Mouse (Mus musculus): ENCODE data around the gene March5. TPM values are rescaled to one million over a fixed set of nuclear protein-coding genes. Genes with fewer than 3 reads are reported as not detected.
A peak's percentile ranks its signal among the peaks of the same experiment; 100 is the strongest.

March5 gene
- polyA plus RNA-seq, 1 experiment = 66.2 TPM

GRCm38 (mm10) chr19:37248199-37248598, 40.9 kb downstream of the March5 start:
- no peak for TF ChIP-seq CTCF (IDR thresholded peaks at IDR 0.05; ENCODE audit: extremely low read depth, insufficient read depth, low read length)
- no peak for TF ChIP-seq POLR2A (IDR thresholded peaks at IDR 0.05; ENCODE audit: extremely low read depth, insufficient read depth, low read length)
- Histone ChIP-seq H3K27ac (ENCODE audit: insufficient read depth, low read length) (no peak overlapping the region), H3K4me1 (ENCODE audit: control insufficient read depth, insufficient read depth, low read length) (no peaks in the 10 kb centered on the region), H3K4me3 (ENCODE audit: insufficient read depth, low read length) (no peak overlapping the region)

- Histone ChIP-seq H3K4me3 (ENCODE audit: insufficient read depth, low read length) (no peak overlapping the region), H3K27ac (ENCODE audit: insufficient read depth, low read length) (no peak overlapping the region), H3K4me1 (ENCODE audit: control insufficient read depth, insufficient read depth, low read length) (peaks cover 2% of the 10 kb centered on the region; the same call in 1 of the 2 replicates)
- TF ChIP-seq POLR2A (IDR thresholded peaks at IDR 0.05; ENCODE audit: extremely low read depth, insufficient read depth, low read length) = no peak
- no peak for TF ChIP-seq CTCF (IDR thresholded peaks at IDR 0.05; ENCODE audit: extremely low read depth, insufficient read depth, low read length)
Measured at GRCm38 (mm10) chr19:37252104-37252503, 44.8 kb downstream of the March5 start.

GRCm38 (mm10) chr19:37255321-37255720, 48.0 kb downstream of the March5 start:
- peaks cover 2% of the 10 kb centered on the region; the same call in 1 of the 2 replicates for H3K4me1 ChIP-seq (ENCODE audit: control insufficient read depth, insufficient read depth, low read length)
- TF ChIP-seq POLR2A (IDR thresholded peaks at IDR 0.05; ENCODE audit: extremely low read depth, insufficient read depth, low read length) (no peak), CTCF (IDR thresholded peaks at IDR 0.05; ENCODE audit: extremely low read depth, insufficient read depth, low read length) (no peak)
- H3K4me3 ChIP-seq (ENCODE audit: insufficient read depth, low read length) = no peak overlapping the region
- 0 out of 2 replicates have a peak overlapping the region, but pooled peaks have one; percentile 41 for H3K27ac ChIP-seq (ENCODE audit: insufficient read depth, low read length)

- Histone ChIP-seq H3K27ac (ENCODE audit: insufficient read depth, low read length) (no peak overlapping the region), H3K4me1 (ENCODE audit: control insufficient read depth, insufficient read depth, low read length) (peaks cover 1% of the 10 kb centered on the region), H3K4me3 (ENCODE audit: insufficient read depth, low read length) (no peak overlapping the region)
- no peak for TF ChIP-seq CTCF (IDR thresholded peaks at IDR 0.05; ENCODE audit: extremely low read depth, insufficient read depth, low read length)
- no peak for TF ChIP-seq POLR2A (IDR thresholded peaks at IDR 0.05; ENCODE audit: extremely low read depth, insufficient read depth, low read length)
Measured at GRCm38 (mm10) chr19:37262389-37262788, 55.0 kb downstream of the March5 start.

- H3K27ac ChIP-seq (ENCODE audit: insufficient read depth, low read length) = no peak overlapping the region
- no peak for TF ChIP-seq POLR2A (IDR thresholded peaks at IDR 0.05; ENCODE audit: extremely low read depth, insufficient read depth, low read length)
- TF ChIP-seq CTCF (IDR thresholded peaks at IDR 0.05; ENCODE audit: extremely low read depth, insufficient read depth, low read length) = no peak
- H3K4me1 ChIP-seq (ENCODE audit: control insufficient read depth, insufficient read depth, low read length) = peaks cover 1% of the 10 kb centered on the region
- H3K4me3 ChIP-seq (ENCODE audit: insufficient read depth, low read length) = no peak overlapping the region
Measured at GRCm38 (mm10) chr19:37263566-37263942, 56.2 kb downstream of the March5 start.

GRCm38 (mm10) chr19:37263943-37264897, 56.9 kb downstream of the March5 start:
- Histone ChIP-seq H3K27ac (ENCODE audit: insufficient read depth, low read length) (no peak overlapping the region), H3K4me1 (ENCODE audit: control insufficient read depth, insufficient read depth, low read length) (peaks cover 1% of the 10 kb centered on the region), H3K4me3 (ENCODE audit: insufficient read depth, low read length) (no peak overlapping the region)
- no peak for TF ChIP-seq POLR2A (IDR thresholded peaks at IDR 0.05; ENCODE audit: extremely low read depth, insufficient read depth, low read length)
- TF ChIP-seq CTCF (IDR thresholded peaks at IDR 0.05; ENCODE audit: extremely low read depth, insufficient read depth, low read length) = no peak

GRCm38 (mm10) chr19:37265333-37266103, 58.2 kb downstream of the March5 start:
- Histone ChIP-seq H3K27ac (ENCODE audit: insufficient read depth, low read length) (no peak overlapping the region), H3K4me3 (ENCODE audit: insufficient read depth, low read length) (no peak overlapping the region), H3K4me1 (ENCODE audit: control insufficient read depth, insufficient read depth, low read length) (peaks cover 1% of the 10 kb centered on the region)
- no peak for TF ChIP-seq POLR2A (IDR thresholded peaks at IDR 0.05; ENCODE audit: extremely low read depth, insufficient read depth, low read length)
- peak; percentile 99 for TF ChIP-seq CTCF (IDR thresholded peaks at IDR 0.05; ENCODE audit: extremely low read depth, insufficient read depth, low read length)

- no peak overlapping the region for H3K27ac ChIP-seq (ENCODE audit: insufficient read depth, low read length)
- H3K4me3 ChIP-seq (ENCODE audit: insufficient read depth, low read length) = no peak overlapping the region
- peaks cover 1% of the 10 kb centered on the region for H3K4me1 ChIP-seq (ENCODE audit: control insufficient read depth, insufficient read depth, low read length)
- no peak for TF ChIP-seq POLR2A (IDR thresholded peaks at IDR 0.05; ENCODE audit: extremely low read depth, insufficient read depth, low read length)
- TF ChIP-seq CTCF (IDR thresholded peaks at IDR 0.05; ENCODE audit: extremely low read depth, insufficient read depth, low read length) = no peak
Measured at GRCm38 (mm10) chr19:37269106-37269505, 61.8 kb downstream of the March5 start.

Other genes with a start within 250 kb of the March5 start
- gene Cpeb3, start 1.1 kb downstream of the March5 start, polyA plus RNA-seq (2012; rRNA removed) = 32.7 and 35.8 TPM in 2 replicates
- gene Ide, start 130.3 kb downstream of the March5 start, polyA plus RNA-seq (2012; rRNA removed) = 29.2 and 30.9 TPM in 2 replicates
- 0.85 and 1.2 TPM in 2 replicates for gene Kif11, start 168.9 kb downstream of the March5 start, polyA plus RNA-seq (2012; rRNA removed)
- gene Hhex, start 227.3 kb downstream of the March5 start, polyA plus RNA-seq (2012; rRNA removed) = 2.7 and 2.8 TPM in 2 replicates